Mouse (Mus musculus) embryonic facial prominence, embryonic 14.5 days (tissue): ENCODE results near the gene Trip6. TPM values are rescaled to one million over a fixed set of nuclear protein-coding genes. Genes with fewer than 3 reads are reported as not detected.

Experiments
- ATAC-seq: fragments of 200-750 bp; cut with Nextera tagmentation; 2 replicates; pipeline ENCODE4 v1.8.0; 2017; ENCODE audit warnings: low read depth, moderate number of reproducible peaks, moderate TSS enrichment
- DNase-seq: peaks from one replicate; pipeline ENCODE4 v3.0.0-alpha.2; 2015; ENCODE audit warnings: low spot score
- H3K27ac ChIP-seq: fragments of 300-500 bp; sonication (generic); replicated peaks from 2 replicates; pipeline ENCODE4 v1.5.1; 2014; ENCODE audit warnings: low read depth, mild to moderate bottlenecking, low read length, moderate library complexity
- H3K27me3 ChIP-seq: fragments of 300-500 bp; sonication (generic); replicated peaks from 2 replicates; pipeline ENCODE4 v1.6.1; 2014; ENCODE audit warnings: low read length; ENCODE audit not compliant: control insufficient read depth, insufficient read depth
- H3K36me3 ChIP-seq: fragments of 300-500 bp; sonication (generic); 2 replicates; pipeline ENCODE4 v1.6.1; 2014; ENCODE audit warnings: low read length, mixed read lengths; ENCODE audit not compliant: control insufficient read depth, insufficient read depth
- H3K4me1 ChIP-seq: fragments of 300-500 bp; sonication (generic); 2 replicates; pipeline ENCODE4 v1.6.1; 2014; ENCODE audit warnings: antibody characterized with exemption, low read length; ENCODE audit not compliant: control insufficient read depth, insufficient read depth
- H3K4me2 ChIP-seq: fragments of 300-500 bp; sonication (generic); 2 replicates; pipeline ENCODE4 v1.6.1; 2014; ENCODE audit warnings: low read depth, mild to moderate bottlenecking, low read length, moderate library complexity, mixed read lengths
- H3K4me3 ChIP-seq: fragments of 300-500 bp; sonication (generic); 2 replicates; pipeline ENCODE4 v1.5.1; 2014; ENCODE audit warnings: low read depth, mild to moderate bottlenecking, low read length
- H3K9ac ChIP-seq: fragments of 300-500 bp; sonication (generic); 2 replicates; pipeline ENCODE4 v1.6.1; 2014; ENCODE audit warnings: low read depth, mild to moderate bottlenecking, low read length, moderate library complexity, mixed read lengths
- H3K9me3 ChIP-seq: fragments of 300-500 bp; sonication (generic); 2 replicates; pipeline ENCODE4 v1.6.1; 2016; ENCODE audit warnings: low read length; ENCODE audit not compliant: control insufficient read depth
- WGBS: fragments of 180-500 bp; shearing (Covaris S2); extraction: QIAGEN DNeasy Blood & Tissue Kit; methylation state at CpG from one replicate; pipeline ENCODE4 v1.1.7; 2014; 5-methylcytosine and 5-hydroxymethylcytosine counted together
- polyA plus RNA-seq: library from polyadenylated mRNA; unstranded; fragments of >200 nt; fragmentation: Nextera tagmentation; extraction: Ambion mirVana; gene quantifications from 2 replicates; pipeline ENCODE4 v1.2.1, GENCODE M21; 2014

Gene Trip6
- polyA plus RNA-seq, 1 experiment from 2014 or later, result 72.3 TPM

GRCm38 (mm10) chr5:137299240-137299639, 15.0 kb downstream of the Trip6 start:
- Histone ChIP-seq H3K27me3 (no peaks in the 10 kb centered on the region), H3K4me2 (no peak overlapping the region), H3K9ac (no peak overlapping the region), H3K4me3 (no peak overlapping the region), H3K4me1 (peaks cover 4% of the 10 kb centered on the region; the same call in 1 of the 2 replicates), H3K27ac (no peak overlapping the region), H3K9me3 (no peaks in the 10 kb centered on the region), H3K36me3 (peaks cover 93% of the 10 kb centered on the region)
- WGBS, result 89% methylated on average over 7 of the region's 7 CpGs
- ATAC-seq, result no peak
- DNase-seq, result no peak

GRCm38 (mm10) chr5:137297126-137297525, 17.1 kb downstream of the Trip6 start:
- no peak overlapping the region for H3K4me2 ChIP-seq
- peaks cover 9% of the 10 kb centered on the region for H3K4me1 ChIP-seq
- no peak overlapping the region for H3K9ac ChIP-seq
- H3K9me3 ChIP-seq, result no peaks in the 10 kb centered on the region
- H3K27me3 ChIP-seq, result peaks cover 6% of the 10 kb centered on the region
- no peak overlapping the region for H3K4me3 ChIP-seq
- H3K27ac ChIP-seq, result no peak overlapping the region
- WGBS, result 91% methylated on average over 14 of the region's 14 CpGs
- DNase-seq, result no peak
- peaks cover 72% of the 10 kb centered on the region for H3K36me3 ChIP-seq
- ATAC-seq, result no peak

- peaks cover 9% of the 10 kb centered on the region for H3K4me1 ChIP-seq
Observed at GRCm38 (mm10) chr5:137295712-137296111, 18.5 kb downstream of the Trip6 start.

GRCm38 (mm10) chr5:137295296-137295695, 18.9 kb downstream of the Trip6 start:
- Histone ChIP-seq H3K36me3 (peaks cover 54% of the 10 kb centered on the region), H3K27me3 (peaks cover 23% of the 10 kb centered on the region), H3K9ac (peak overlapping the region; percentile 83), H3K4me2 (peak overlapping the region; percentile 100), H3K4me3 (peak overlapping the region; percentile 64; the same call in 1 of the 2 replicates), H3K9me3 (no peaks in the 10 kb centered on the region), H3K4me1 (peaks cover 9% of the 10 kb centered on the region), H3K27ac (no peak overlapping the region)
- no peak for ATAC-seq
- 78% methylated on average over 9 of the region's 9 CpGs for WGBS
- no peak for DNase-seq

More at GRCm38 (mm10) chr5:137295712-137296111, 18.5 kb downstream of the Trip6 start:
- Histone ChIP-seq H3K27ac (no peak overlapping the region), H3K9ac (no peak overlapping the region), H3K36me3 (peaks cover 58% of the 10 kb centered on the region), H3K27me3 (peaks cover 19% of the 10 kb centered on the region), H3K9me3 (no peaks in the 10 kb centered on the region), H3K4me2 (peak overlapping the region; percentile 100; the same call in 1 of the 2 replicates), H3K4me3 (no peak overlapping the region)
- DNase-seq (no peak), ATAC-seq (no peak)
- WGBS, result 87% methylated on average over 15 of the region's 15 CpGs

GRCm38 (mm10) chr5:137294744-137295093, 19.5 kb downstream of the Trip6 start:
- peaks cover 29% of the 10 kb centered on the region for H3K27me3 ChIP-seq
- no peak; the same call in 1 of the 2 replicates for ATAC-seq
- H3K9me3 ChIP-seq, result no peaks in the 10 kb centered on the region
- WGBS, result 6% methylated on average over 8 of the region's 18 CpGs
- H3K9ac ChIP-seq, result peak overlapping the region; percentile 83
- H3K36me3 ChIP-seq, result peaks cover 48% of the 10 kb centered on the region
- H3K4me1 ChIP-seq, result peaks cover 9% of the 10 kb centered on the region
- peak overlapping the region; percentile 89 for H3K27ac ChIP-seq
- peak overlapping the region; percentile 64 for H3K4me3 ChIP-seq
- DNase-seq, result no peak
- peak overlapping the region; percentile 100 for H3K4me2 ChIP-seq

GRCm38 (mm10) chr5:137293839-137294743, 20.1 kb downstream of the Trip6 start, which contains the start of gene Ufsp1:
TSS of gene Ufsp1 (plus strand) at chr5:137294629.
- Histone ChIP-seq H3K9me3 (no peaks in the 10 kb centered on the region), H3K27ac (peak within 1 kb of the TSS; percentile 89), H3K4me3 (peak within 1 kb of the TSS; percentile 64), H3K4me2 (peak within 1 kb of the TSS; percentile 100), H3K4me1 (peaks cover 10% of the 10 kb centered on the region), H3K9ac (peak within 1 kb of the TSS; percentile 83), H3K27me3 (peaks cover 34% of the 10 kb centered on the region), H3K36me3 (peaks cover 42% of the 10 kb centered on the region)
- ATAC-seq (peak; percentile 96), DNase-seq (peak; percentile 98)
- under 1% methylated on average over 51 of the region's 52 CpGs for WGBS

- 3% methylated on average over 9 of the region's 15 CpGs for WGBS
- H3K4me3 ChIP-seq, result peak overlapping the region; percentile 64
- H3K9ac ChIP-seq, result peak overlapping the region; percentile 83
- DNase-seq, result peak; percentile 78
- H3K4me1 ChIP-seq, result peaks cover 16% of the 10 kb centered on the region
- peaks cover 41% of the 10 kb centered on the region for H3K27me3 ChIP-seq
- H3K27ac ChIP-seq, result peak overlapping the region; percentile 89
- peak overlapping the region; percentile 100 for H3K4me2 ChIP-seq
- peaks cover 34% of the 10 kb centered on the region for H3K36me3 ChIP-seq
- no peaks in the 10 kb centered on the region for H3K9me3 ChIP-seq
- ATAC-seq, result peak; percentile 38
Observed at GRCm38 (mm10) chr5:137293282-137293681, 20.9 kb downstream of the Trip6 start.

GRCm38 (mm10) chr5:137291381-137291926, 22.8 kb downstream of the Trip6 start:
- Histone ChIP-seq H3K4me1 (peaks cover 28% of the 10 kb centered on the region), H3K36me3 (peaks cover 16% of the 10 kb centered on the region), H3K27me3 (peaks cover 55% of the 10 kb centered on the region), H3K4me3 (no peak overlapping the region), H3K4me2 (no peak overlapping the region), H3K9me3 (no peaks in the 10 kb centered on the region), H3K27ac (no peak overlapping the region), H3K9ac (no peak overlapping the region)
- ATAC-seq, result no peak
- no peak for DNase-seq
- WGBS, result 74% methylated on average over 15 of the region's 15 CpGs
